Comparison of ENCODE assay signal across 16 mouse cellular contexts in genomic region chr9:116084324-116084931, GRCm38 (mm10).
DNase-seq lines count a peak whose midpoint lies in the region; ATAC-seq and TF ChIP-seq lines count a peak whose summit lies in the region.
"Had no signal": no experiment of that assay in that cellular context is flagged by ENCODE, and none has a peak within 500 bp of the region (broad histone marks: within the 10 kb centered on the region; RNA-seq: fewer than 3 reads in every experiment).

No protein-coding gene starts in this region.

- H3K36me3 ChIP-seq in kidney, adult 2 months (ENCODE audit: control insufficient read depth, insufficient read depth, low read length) = no peaks in the 10 kb centered on the region
- peaks cover under 1% of the 10 kb centered on the region; the same call in 1 of the 2 replicates for H3K36me3 ChIP-seq in lung, postnatal 0 days (ENCODE audit: insufficient read depth, low read length)
- H3K36me3 ChIP-seq in intestine, embryonic 15.5 days = no peaks in the 10 kb centered on the region
- H3K36me3 ChIP-seq: stomach, embryonic 15.5 days had no signal

- TF ChIP-seq EP300 in lung, postnatal 0 days (IDR thresholded peaks at IDR 0.05) = no peak

- ATAC-seq in lung, postnatal 0 days = peak; percentile 58
- peak; percentile 73 for ATAC-seq in neutrophil, adult 5-6 weeks (ENCODE audit: extremely low read depth, insufficient number of reproducible peaks, low FRiP score, poor library complexity, severe bottlenecking)
- no peak for ATAC-seq in intestine, embryonic 15.5 days
- ATAC-seq: forebrain, postnatal 0 days had no signal

- no peak overlapping the region for H3K4me3 ChIP-seq in kidney, adult 2 months (ENCODE audit: insufficient read depth, low read depth, low read length)
- no peak overlapping the region for H3K4me3 ChIP-seq in lung, postnatal 0 days (ENCODE audit: low read depth, low read length)
- no peak overlapping the region for H3K4me3 ChIP-seq in intestine, embryonic 15.5 days (replicated peaks)
- H3K4me3 ChIP-seq in left cerebral cortex, adult 2 months = no peak overlapping the region
- H3K4me3 ChIP-seq: heart, embryonic 13.5 days; stomach, embryonic 15.5 days had no signal

- TF ChIP-seq POLR2A in kidney, adult 2 months (IDR thresholded peaks at IDR 0.05; ENCODE audit: low read depth, low read length) = no peak

- no peak overlapping the region for H3K4me2 ChIP-seq in lung, postnatal 0 days (replicated peaks; ENCODE audit: low read depth, low read length)
- no peak overlapping the region for H3K4me2 ChIP-seq in intestine, embryonic 15.5 days (replicated peaks)
- H3K4me2 ChIP-seq: heart, embryonic 13.5 days; hindbrain, embryonic 14.5 days; stomach, embryonic 15.5 days had no signal

- 0 out of 2 replicates have a peak overlapping the region, but pooled peaks have one; percentile 7 for H3K27ac ChIP-seq in kidney, adult 2 months (ENCODE audit: insufficient read depth, low read depth, low read length)
- no peak overlapping the region for H3K27ac ChIP-seq in lung, postnatal 0 days (ENCODE audit: low read length)
- no peak overlapping the region for H3K27ac ChIP-seq in intestine, embryonic 15.5 days
- no peak overlapping the region for H3K27ac ChIP-seq in left cerebral cortex, adult 2 months
- H3K27ac ChIP-seq: heart, embryonic 13.5 days; hindbrain, embryonic 14.5 days; stomach, embryonic 15.5 days had no signal

- no peaks in the 10 kb centered on the region for H3K9me3 ChIP-seq in lung, postnatal 0 days (ENCODE audit: low read length)
- no peaks in the 10 kb centered on the region for H3K9me3 ChIP-seq in intestine, embryonic 15.5 days
- H3K9me3 ChIP-seq: heart, embryonic 13.5 days; stomach, embryonic 15.5 days had no signal

- H3K4me1 ChIP-seq in kidney, adult 2 months (ENCODE audit: control insufficient read depth, insufficient read depth, low read length) = peaks cover 7% of the 10 kb centered on the region; the same call in 1 of the 2 replicates
- 0 out of 2 replicates have a peak, but pooled peaks cover 5% of the 10 kb centered on the region for H3K4me1 ChIP-seq in lung, postnatal 0 days (ENCODE audit: insufficient read depth, low read depth, low read length)
- H3K4me1 ChIP-seq in intestine, embryonic 15.5 days (replicated peaks) = no peaks in the 10 kb centered on the region
- H3K4me1 ChIP-seq: heart, embryonic 13.5 days; stomach, embryonic 15.5 days had no signal

- H3K9ac ChIP-seq in lung, postnatal 0 days (replicated peaks; ENCODE audit: low read depth) = no peak overlapping the region
- H3K9ac ChIP-seq in intestine, embryonic 15.5 days = no peak overlapping the region
- H3K9ac ChIP-seq: forebrain, postnatal 0 days; heart, embryonic 13.5 days; hindbrain, embryonic 14.5 days; stomach, embryonic 15.5 days had no signal

- 76% methylated on average over 12 of the region's 12 CpGs for WGBS in kidney, adult 2 months
- WGBS in lung, postnatal 0 days = 47% methylated on average over 12 of the region's 12 CpGs
- 81% methylated on average over 12 of the region's 12 CpGs for WGBS in intestine, embryonic 15.5 days

- DNase-seq in kidney, adult 2 months = no peak
- no peak for DNase-seq in kidney, adult 11 months
- DNase-seq in adipocyte (ENCODE audit: low spot score) = peak; percentile 14
- DNase-seq in lung, postnatal 0 days (ENCODE audit: low spot score) = peak; percentile 87
- DNase-seq in left cerebral cortex, adult 2 months (ENCODE audit: extremely low spot score in 1 of 2, low spot score in 2 of 2) = no peak
- no peak for DNase-seq in heart, postnatal 10 days
- DNase-seq: cerebellum, postnatal 36 days; forebrain, postnatal 0 days; gastrocnemius, postnatal 25 days; right cerebral cortex, postnatal 25 days; thymus, postnatal 36 days had no signal

- no peak for TF ChIP-seq CTCF in kidney, adult 2 months (conservative IDR thresholded peaks at IDR 0.05; ENCODE audit: insufficient read depth, insufficient read length, low read depth, low read length)
- TF ChIP-seq CTCF in lung, postnatal 0 days (IDR thresholded peaks at IDR 0.05) = no peak
- TF ChIP-seq CTCF in left cerebral cortex, adult 2 months (IDR thresholded peaks at IDR 0.05) = no peak

- intact Hi-C loops in left cerebral cortex, adult 2 months (cut with DNase I) = no loop called here
- intact Hi-C loops in heart, postnatal 10 days (cut with DNase I) = no loop called here

- no peaks in the 10 kb centered on the region for H3K27me3 ChIP-seq in kidney, adult 2 months (replicated peaks; ENCODE audit: control insufficient read depth, insufficient read depth, low read length)
- H3K27me3 ChIP-seq in lung, postnatal 0 days (replicated peaks; ENCODE audit: insufficient read depth, low read length) = no peaks in the 10 kb centered on the region
- no peaks in the 10 kb centered on the region for H3K27me3 ChIP-seq in intestine, embryonic 15.5 days (replicated peaks)
- H3K27me3 ChIP-seq: heart, embryonic 13.5 days; stomach, embryonic 15.5 days had no signal

Comparison
In these comparisons a context has a peak if more than half of its experiments do, and no peak if none do; other contexts are left out.
1. DNase-seq: peak in adipocyte (single experiment) and lung, postnatal 0 days (single experiment); none in kidney, adult 2 months (single experiment), kidney, adult 11 months (single experiment), left cerebral cortex, adult 2 months (0 of 2) and heart, postnatal 10 days (0 of 2).